Mouse (Mus musculus): ENCODE measurements around the gene Ccnd3. TPM values are rescaled to one million over a fixed set of nuclear protein-coding genes. Genes with fewer than 3 reads are reported as not detected.

The Ccnd3 gene
- polyA plus RNA-seq, 2 experiments = 349 to 520 TPM

GRCm38 (mm10) chr17:47599511-47600297, 94.9 kb downstream of the Ccnd3 start:
- no peak overlapping the region for H3K9ac ChIP-seq (ENCODE audit: low read depth, low read length, severe bottlenecking)
- no peak overlapping the region for H3K27ac ChIP-seq (replicated peaks; ENCODE audit: low read depth, low read length)
- DNase-seq (ENCODE audit: low spot score) (no peak), ATAC-seq (ENCODE audit: low FRiP score, low read depth) (no peak)
- H3K4me3 ChIP-seq (replicated peaks; ENCODE audit: low read length) = no peak overlapping the region
- WGBS = 78% methylated on average over 11 of the region's 11 CpGs
- H3K4me1 ChIP-seq (ENCODE audit: control insufficient read depth, insufficient read depth, low read length) = peaks cover 24% of the 10 kb centered on the region
- H3K4me2 ChIP-seq (replicated peaks; ENCODE audit: low read depth, low read length, severe bottlenecking) = no peak overlapping the region
- H3K27me3 ChIP-seq (ENCODE audit: control insufficient read depth, insufficient read depth, low read length) = no peaks in the 10 kb centered on the region
- peaks cover 81% of the 10 kb centered on the region for H3K36me3 ChIP-seq (ENCODE audit: control insufficient read depth, insufficient read depth, low read length)
- H3K9me3 ChIP-seq (ENCODE audit: control insufficient read depth, low read length) = no peaks in the 10 kb centered on the region
- no peak for TF ChIP-seq POLR2A (IDR thresholded peaks at IDR 0.05; ENCODE audit: borderline replicate concordance, extremely low read depth, insufficient read depth, insufficient read length)

- peaks cover 24% of the 10 kb centered on the region for H3K4me1 ChIP-seq (ENCODE audit: control insufficient read depth, insufficient read depth, low read length)
- 89% methylated on average over 13 of the region's 13 CpGs for WGBS
- H3K27me3 ChIP-seq (ENCODE audit: control insufficient read depth, insufficient read depth, low read length) = no peaks in the 10 kb centered on the region
- no peaks in the 10 kb centered on the region for H3K9me3 ChIP-seq (ENCODE audit: control insufficient read depth, low read length)
- 0 out of 2 replicates have a peak overlapping the region, but pooled peaks have one; percentile 26 for H3K27ac ChIP-seq (replicated peaks; ENCODE audit: low read depth, low read length)
- peaks cover 92% of the 10 kb centered on the region for H3K36me3 ChIP-seq (ENCODE audit: control insufficient read depth, insufficient read depth, low read length)
- H3K4me2 ChIP-seq (replicated peaks; ENCODE audit: low read depth, low read length, severe bottlenecking) = no peak overlapping the region
- H3K9ac ChIP-seq (ENCODE audit: low read depth, low read length, severe bottlenecking) = no peak overlapping the region
- DNase-seq (ENCODE audit: low spot score) (no peak), ATAC-seq (ENCODE audit: low FRiP score, low read depth) (no peak)
- no peak for TF ChIP-seq POLR2A (IDR thresholded peaks at IDR 0.05; ENCODE audit: borderline replicate concordance, extremely low read depth, insufficient read depth, insufficient read length)
- H3K4me3 ChIP-seq (replicated peaks; ENCODE audit: low read length) = no peak overlapping the region
These were observed 95.9 kb downstream of the Ccnd3 start for GRCm38 (mm10) chr17:47600601-47601388.

- H3K4me3 ChIP-seq (replicated peaks; ENCODE audit: low read length) = no peak overlapping the region
- peaks cover 92% of the 10 kb centered on the region for H3K36me3 ChIP-seq (ENCODE audit: control insufficient read depth, insufficient read depth, low read length)
- DNase-seq (ENCODE audit: low spot score) (no peak), ATAC-seq (ENCODE audit: low FRiP score, low read depth) (no peak)
- H3K4me1 ChIP-seq (ENCODE audit: control insufficient read depth, insufficient read depth, low read length) = peaks cover 19% of the 10 kb centered on the region
- H3K27me3 ChIP-seq (ENCODE audit: control insufficient read depth, insufficient read depth, low read length) = no peaks in the 10 kb centered on the region
- H3K4me2 ChIP-seq (replicated peaks; ENCODE audit: low read depth, low read length, severe bottlenecking) = no peak overlapping the region
- H3K9me3 ChIP-seq (ENCODE audit: control insufficient read depth, low read length) = no peaks in the 10 kb centered on the region
- WGBS = 94% methylated on average over 10 of the region's 10 CpGs
- no peak overlapping the region for H3K9ac ChIP-seq (ENCODE audit: low read depth, low read length, severe bottlenecking)
- no peak overlapping the region for H3K27ac ChIP-seq (replicated peaks; ENCODE audit: low read depth, low read length)
- no peak for TF ChIP-seq POLR2A (IDR thresholded peaks at IDR 0.05; ENCODE audit: borderline replicate concordance, extremely low read depth, insufficient read depth, insufficient read length)
These were observed 96.5 kb downstream of the Ccnd3 start for GRCm38 (mm10) chr17:47601389-47601755.

GRCm38 (mm10) chr17:47602289-47602688, 97.4 kb downstream of the Ccnd3 start:
- Histone ChIP-seq H3K4me1 (ENCODE audit: control insufficient read depth, insufficient read depth, low read length) (peaks cover 10% of the 10 kb centered on the region), H3K27ac (replicated peaks; ENCODE audit: low read depth, low read length) (no peak overlapping the region), H3K9ac (ENCODE audit: low read depth, low read length, severe bottlenecking) (no peak overlapping the region), H3K4me2 (replicated peaks; ENCODE audit: low read depth, low read length, severe bottlenecking) (no peak overlapping the region), H3K9me3 (ENCODE audit: control insufficient read depth, low read length) (no peaks in the 10 kb centered on the region), H3K27me3 (ENCODE audit: control insufficient read depth, insufficient read depth, low read length) (no peaks in the 10 kb centered on the region), H3K4me3 (replicated peaks; ENCODE audit: low read length) (no peak overlapping the region), H3K36me3 (ENCODE audit: control insufficient read depth, insufficient read depth, low read length) (peaks cover 92% of the 10 kb centered on the region)
- 94% methylated on average over 11 of the region's 11 CpGs for WGBS
- ATAC-seq (ENCODE audit: low FRiP score, low read depth) = no peak
- no peak for TF ChIP-seq POLR2A (IDR thresholded peaks at IDR 0.05; ENCODE audit: borderline replicate concordance, extremely low read depth, insufficient read depth, insufficient read length)
- no peak for DNase-seq (ENCODE audit: low spot score)

GRCm38 (mm10) chr17:47606220-47606619, 101.4 kb downstream of the Ccnd3 start:
- no peak for TF ChIP-seq POLR2A (IDR thresholded peaks at IDR 0.05; ENCODE audit: borderline replicate concordance, extremely low read depth, insufficient read depth, insufficient read length)
- no peak for ATAC-seq (ENCODE audit: low FRiP score, low read depth)
- H3K36me3 ChIP-seq (ENCODE audit: control insufficient read depth, insufficient read depth, low read length) = peaks cover 53% of the 10 kb centered on the region
- H3K9me3 ChIP-seq (ENCODE audit: control insufficient read depth, low read length) = no peaks in the 10 kb centered on the region
- no peak overlapping the region for H3K27ac ChIP-seq (replicated peaks; ENCODE audit: low read depth, low read length)
- no peak overlapping the region for H3K4me2 ChIP-seq (replicated peaks; ENCODE audit: low read depth, low read length, severe bottlenecking)
- H3K4me3 ChIP-seq (replicated peaks; ENCODE audit: low read length) = no peak overlapping the region
- peaks cover 9% of the 10 kb centered on the region for H3K4me1 ChIP-seq (ENCODE audit: control insufficient read depth, insufficient read depth, low read length)
- no peaks in the 10 kb centered on the region for H3K27me3 ChIP-seq (ENCODE audit: control insufficient read depth, insufficient read depth, low read length)
- 69% methylated on average over 5 of the region's 5 CpGs for WGBS
- no peak overlapping the region for H3K9ac ChIP-seq (ENCODE audit: low read depth, low read length, severe bottlenecking)
- no peak for DNase-seq (ENCODE audit: low spot score)
